Mouse (Mus musculus): ENCODE data around the gene Olfr1079. TPM values are rescaled to one million over a fixed set of nuclear protein-coding genes. Genes with fewer than 3 reads are reported as not detected.
"Not testable (repeated sequence)": the region's sequence is repeated elsewhere in the genome, so short reads cannot be mapped to it uniquely, and the experiment has no call there.

Olfr1079 gene
- not detected in 2 replicates for polyA plus RNA-seq (2014; fragmentation: Nextera tagmentation; extraction: Ambion mirVana)

GRCm38 (mm10) chr2:86542380-86542779 is at the start of gene Olfr1079:
Olfr1079 (minus strand) TSS chr2:86542480.
- no peak within 1 kb of the TSS for H3K4me3 ChIP-seq (ENCODE audit: control insufficient read depth in 1 of 2, insufficient read depth in 1 of 2, low read depth in 1 of 2, low read length in 2 of 2)
- 59% methylated on average over 1 of the region's 1 CpGs for WGBS
- no peaks in the 10 kb centered on the region for H3K27me3 ChIP-seq (ENCODE audit: control insufficient read depth, insufficient read depth, low read length)
- no peaks in the 10 kb centered on the region for H3K36me3 ChIP-seq (ENCODE audit: control insufficient read depth, insufficient read depth, low read length)
- H3K4me1 ChIP-seq (ENCODE audit: control insufficient read depth in 2 of 2, insufficient read depth in 2 of 2, low read length in 2 of 2): no peaks in the 10 kb centered on the region
- H3K27ac ChIP-seq (replicated peaks in 1 of 2; ENCODE audit: control insufficient read depth in 1 of 2, insufficient read depth in 1 of 2, low read depth in 2 of 2, low read length in 2 of 2): no peak within 1 kb of the TSS
- no peak within 1 kb of the TSS for H3K4me2 ChIP-seq (ENCODE audit: low read length)
- H3K9me3 ChIP-seq (ENCODE audit: control insufficient read depth, low read length): no peaks in the 10 kb centered on the region
- ATAC-seq (ENCODE audit: insufficient number of reproducible peaks, insufficient read depth, low FRiP score, low read depth): no peak
- H3K9ac ChIP-seq (ENCODE audit: low read length): no peak within 1 kb of the TSS

- not testable (repeated sequence) for H3K27ac ChIP-seq (replicated peaks in 1 of 2; ENCODE audit: control insufficient read depth in 1 of 2, insufficient read depth in 1 of 2, low read depth in 2 of 2, low read length in 2 of 2); H3K9ac ChIP-seq (ENCODE audit: low read length); H3K27me3 ChIP-seq (ENCODE audit: control insufficient read depth, insufficient read depth, low read length); H3K36me3 ChIP-seq (ENCODE audit: control insufficient read depth, insufficient read depth, low read length); H3K4me2 ChIP-seq (ENCODE audit: low read length); H3K9me3 ChIP-seq (ENCODE audit: control insufficient read depth, low read length); H3K4me3 ChIP-seq (ENCODE audit: control insufficient read depth in 1 of 2, insufficient read depth in 1 of 2, low read depth in 1 of 2, low read length in 2 of 2); H3K4me1 ChIP-seq (ENCODE audit: control insufficient read depth in 2 of 2, insufficient read depth in 2 of 2, low read length in 2 of 2); ATAC-seq (ENCODE audit: insufficient number of reproducible peaks, insufficient read depth, low FRiP score, low read depth)
Observed at GRCm38 (mm10) chr2:86558135-86558534, 15.9 kb upstream of the Olfr1079 start, which contains the start of gene Olfr1080. Olfr1080 (minus strand) TSS chr2:86558235.

- no peaks in the 10 kb centered on the region for H3K9me3 ChIP-seq (ENCODE audit: control insufficient read depth, low read length)
- no peak overlapping the region for H3K9ac ChIP-seq (ENCODE audit: low read length)
- no peak overlapping the region for H3K27ac ChIP-seq (replicated peaks in 1 of 2; ENCODE audit: control insufficient read depth in 1 of 2, insufficient read depth in 1 of 2, low read depth in 2 of 2, low read length in 2 of 2)
- no peaks in the 10 kb centered on the region for H3K4me1 ChIP-seq (ENCODE audit: control insufficient read depth in 2 of 2, insufficient read depth in 2 of 2, low read length in 2 of 2)
- no peaks in the 10 kb centered on the region for H3K36me3 ChIP-seq (ENCODE audit: control insufficient read depth, insufficient read depth, low read length)
- no peak overlapping the region for H3K4me3 ChIP-seq (ENCODE audit: control insufficient read depth in 1 of 2, insufficient read depth in 1 of 2, low read depth in 1 of 2, low read length in 2 of 2)
- no peak overlapping the region for H3K4me2 ChIP-seq (ENCODE audit: low read length)
- WGBS: 72% methylated on average over 1 of the region's 1 CpGs
- no peaks in the 10 kb centered on the region for H3K27me3 ChIP-seq (ENCODE audit: control insufficient read depth, insufficient read depth, low read length)
- ATAC-seq (ENCODE audit: insufficient number of reproducible peaks, insufficient read depth, low FRiP score, low read depth): no peak
Observed at GRCm38 (mm10) chr2:86530991-86531390, 11.3 kb downstream of the Olfr1079 start.

GRCm38 (mm10) chr2:86508161-86508560 is 34.1 kb downstream of the Olfr1079 start, which contains the start of gene Olfr1076:
Olfr1076 (plus strand) TSS chr2:86508461.
- ATAC-seq (ENCODE audit: insufficient number of reproducible peaks, insufficient read depth, low FRiP score, low read depth): no peak
- H3K27ac ChIP-seq (replicated peaks in 1 of 2; ENCODE audit: control insufficient read depth in 1 of 2, insufficient read depth in 1 of 2, low read depth in 2 of 2, low read length in 2 of 2): no peak within 1 kb of the TSS

GRCm38 (mm10) chr2:86487286-86487685 is 55.0 kb downstream of the Olfr1079 start, which contains the start of gene Olfr228:
Olfr228 (minus strand) TSS chr2:86487386.
- no peaks in the 10 kb centered on the region for H3K27me3 ChIP-seq (ENCODE audit: control insufficient read depth, insufficient read depth, low read length)
- no peak within 1 kb of the TSS for H3K4me2 ChIP-seq (ENCODE audit: low read length)
- H3K4me1 ChIP-seq (ENCODE audit: control insufficient read depth in 2 of 2, insufficient read depth in 2 of 2, low read length in 2 of 2): no peaks in the 10 kb centered on the region
- no peak within 1 kb of the TSS for H3K9ac ChIP-seq (ENCODE audit: low read length)
- H3K9me3 ChIP-seq (ENCODE audit: control insufficient read depth, low read length): no peaks in the 10 kb centered on the region
- H3K4me3 ChIP-seq (ENCODE audit: control insufficient read depth in 1 of 2, insufficient read depth in 1 of 2, low read depth in 1 of 2, low read length in 2 of 2): no peak within 1 kb of the TSS
- WGBS: 29% methylated on average over 1 of the region's 1 CpGs
- H3K27ac ChIP-seq (replicated peaks in 1 of 2; ENCODE audit: control insufficient read depth in 1 of 2, insufficient read depth in 1 of 2, low read depth in 2 of 2, low read length in 2 of 2): no peak within 1 kb of the TSS
- no peak for ATAC-seq (ENCODE audit: insufficient number of reproducible peaks, insufficient read depth, low FRiP score, low read depth)
- H3K36me3 ChIP-seq (ENCODE audit: control insufficient read depth, insufficient read depth, low read length): no peaks in the 10 kb centered on the region

More at GRCm38 (mm10) chr2:86508161-86508560, 34.1 kb downstream of the Olfr1079 start, which contains the start of gene Olfr1076:
- Histone ChIP-seq H3K4me3 (ENCODE audit: control insufficient read depth in 1 of 2, insufficient read depth in 1 of 2, low read depth in 1 of 2, low read length in 2 of 2) (no peak within 1 kb of the TSS), H3K4me2 (ENCODE audit: low read length) (no peak within 1 kb of the TSS), H3K27me3 (ENCODE audit: control insufficient read depth, insufficient read depth, low read length) (no peaks in the 10 kb centered on the region), H3K9me3 (ENCODE audit: control insufficient read depth, low read length) (no peaks in the 10 kb centered on the region), H3K4me1 (ENCODE audit: control insufficient read depth in 2 of 2, insufficient read depth in 2 of 2, low read length in 2 of 2) (no peaks in the 10 kb centered on the region), H3K9ac (ENCODE audit: low read length) (no peak within 1 kb of the TSS), H3K36me3 (ENCODE audit: control insufficient read depth, insufficient read depth, low read length) (no peaks in the 10 kb centered on the region)
- 66% methylated on average over 1 of the region's 1 CpGs for WGBS

Other genes starting within 250 kb of the Olfr1079 start
- not detected in 2 replicates for gene Olfr1053, start 227.2 kb downstream of the Olfr1079 start, polyA plus RNA-seq (2014; fragmentation: Nextera tagmentation; extraction: Ambion mirVana)
- gene Olfr1054, start 207.0 kb downstream of the Olfr1079 start, polyA plus RNA-seq (2014; fragmentation: Nextera tagmentation; extraction: Ambion mirVana): not detected in 2 replicates
- not detected in 2 replicates for gene Olfr1055, start 192.2 kb downstream of the Olfr1079 start, polyA plus RNA-seq (2014; fragmentation: Nextera tagmentation; extraction: Ambion mirVana)
- gene Olfr1056, start 180.0 kb downstream of the Olfr1079 start, polyA plus RNA-seq (2014; fragmentation: Nextera tagmentation; extraction: Ambion mirVana): not detected in 2 replicates
- not detected in 2 replicates for gene Olfr1057, start 164.1 kb downstream of the Olfr1079 start, polyA plus RNA-seq (2014; fragmentation: Nextera tagmentation; extraction: Ambion mirVana)
- not detected in 2 replicates for gene Olfr1058, start 153.9 kb downstream of the Olfr1079 start, polyA plus RNA-seq (2014; fragmentation: Nextera tagmentation; extraction: Ambion mirVana)
- not detected in 2 replicates for gene Olfr1061, start 128.4 kb downstream of the Olfr1079 start, polyA plus RNA-seq (2014; fragmentation: Nextera tagmentation; extraction: Ambion mirVana)
- not detected in 2 replicates for gene Olfr1062, start 115.7 kb downstream of the Olfr1079 start, polyA plus RNA-seq (2014; fragmentation: Nextera tagmentation; extraction: Ambion mirVana)
- gene Olfr1065, start 91.9 kb downstream of the Olfr1079 start, polyA plus RNA-seq (2014; fragmentation: Nextera tagmentation; extraction: Ambion mirVana): not detected in 2 replicates
- gene Olfr1066, start 86.2 kb downstream of the Olfr1079 start, polyA plus RNA-seq (2014; fragmentation: Nextera tagmentation; extraction: Ambion mirVana): not detected in 2 replicates
- not detected in 2 replicates for gene Olfr228, start 55.1 kb downstream of the Olfr1079 start, polyA plus RNA-seq (2014; fragmentation: Nextera tagmentation; extraction: Ambion mirVana)
- gene Olfr1076, start 34.0 kb downstream of the Olfr1079 start, polyA plus RNA-seq (2014; fragmentation: Nextera tagmentation; extraction: Ambion mirVana): not detected in 2 replicates
- gene Olfr1080, start 15.8 kb upstream of the Olfr1079 start, polyA plus RNA-seq (2014; fragmentation: Nextera tagmentation; extraction: Ambion mirVana): not detected in 2 replicates
- not detected in 2 replicates for gene Olfr1082, start 56.5 kb upstream of the Olfr1079 start, polyA plus RNA-seq (2014; fragmentation: Nextera tagmentation; extraction: Ambion mirVana)
- not detected in 2 replicates for gene Olfr1084, start 97.2 kb upstream of the Olfr1079 start, polyA plus RNA-seq (2014; fragmentation: Nextera tagmentation; extraction: Ambion mirVana)
- gene Olfr1085, start 119.5 kb upstream of the Olfr1079 start, polyA plus RNA-seq (2014; fragmentation: Nextera tagmentation; extraction: Ambion mirVana): not detected in 2 replicates
- gene Olfr1086, start 137.6 kb upstream of the Olfr1079 start, polyA plus RNA-seq (2014; fragmentation: Nextera tagmentation; extraction: Ambion mirVana): not detected in 2 replicates
- gene Olfr1087, start 155.9 kb upstream of the Olfr1079 start, polyA plus RNA-seq (2014; fragmentation: Nextera tagmentation; extraction: Ambion mirVana): not detected in 2 replicates
- not detected in 2 replicates for gene Olfr1089, start 191.2 kb upstream of the Olfr1079 start, polyA plus RNA-seq (2014; fragmentation: Nextera tagmentation; extraction: Ambion mirVana)
- gene Olfr1090, start 216.5 kb upstream of the Olfr1079 start, polyA plus RNA-seq (2014; fragmentation: Nextera tagmentation; extraction: Ambion mirVana): not detected in 2 replicates
- not detected in 2 replicates for gene Olfr1093, start 240.0 kb upstream of the Olfr1079 start, polyA plus RNA-seq (2014; fragmentation: Nextera tagmentation; extraction: Ambion mirVana)